Mouse (Mus musculus): Measurements from ENCODE around the gene Zfr. TPM values are rescaled to one million over a fixed set of nuclear protein-coding genes. Genes with fewer than 3 reads are reported as not detected.

Zfr gene
- polyA plus RNA-seq (2012; rRNA removed) (91.6 and 142 TPM in 2 replicates), polyA plus RNA-seq (2014; fragmentation: Nextera tagmentation; extraction: Ambion mirVana) (160 and 166 TPM in 2 replicates)

- H3K9me3 ChIP-seq (ENCODE audit: control insufficient read depth, low read length), result no peaks in the 10 kb centered on the region
- H3K4me2 ChIP-seq (replicated peaks; ENCODE audit: low read depth, low read length, severe bottlenecking), result peak within 1 kb of the TSS; percentile 64
- H3K27me3 ChIP-seq (ENCODE audit: control insufficient read depth, insufficient read depth, low read length), result no peaks in the 10 kb centered on the region
- peak within 1 kb of the TSS; percentile 92 for H3K27ac ChIP-seq (replicated peaks; ENCODE audit: low read depth, low read length)
- peaks cover 5% of the 10 kb centered on the region; the same call in 1 of the 2 replicates for H3K36me3 ChIP-seq (ENCODE audit: control insufficient read depth, insufficient read depth, low read length)
- H3K9ac ChIP-seq (ENCODE audit: low read depth, low read length, severe bottlenecking), result peak within 1 kb of the TSS; percentile 99
- peak; percentile 88 for DNase-seq (ENCODE audit: low spot score)
- peak within 1 kb of the TSS; percentile 99 for H3K4me3 ChIP-seq (replicated peaks; ENCODE audit: low read length)
- ATAC-seq (ENCODE audit: low FRiP score, low read depth), result peak; percentile 92
- WGBS, result under 1% methylated on average over 21 of the region's 59 CpGs
- peaks cover 9% of the 10 kb centered on the region; the same call in 1 of the 2 replicates for H3K4me1 ChIP-seq (ENCODE audit: control insufficient read depth, insufficient read depth, low read length)
- peak; percentile 67; the same call in 1 of the 2 replicates for TF ChIP-seq POLR2A (IDR thresholded peaks at IDR 0.05; ENCODE audit: borderline replicate concordance, extremely low read depth, insufficient read depth, insufficient read length)
Observed at GRCm38 (mm10) chr15:12117242-12118092, at the start of gene Zfr. Gene Zfr, plus strand, starts transcription at chr15:12117831.

- ATAC-seq (ENCODE audit: low FRiP score, low read depth), result peak; percentile 35; the same call in 1 of the 2 replicates
- no peak for TF ChIP-seq POLR2A (IDR thresholded peaks at IDR 0.05; ENCODE audit: borderline replicate concordance, extremely low read depth, insufficient read depth, insufficient read length)
- peak; percentile 75 for DNase-seq (ENCODE audit: low spot score)
Observed at GRCm38 (mm10) chr15:12067971-12068370, 49.7 kb upstream of the Zfr start.

GRCm38 (mm10) chr15:12068395-12069218 is 49.0 kb upstream of the Zfr start:
- Histone ChIP-seq H3K9ac (ENCODE audit: low read depth, low read length, severe bottlenecking) (no peak overlapping the region), H3K4me1 (ENCODE audit: control insufficient read depth, insufficient read depth, low read length) (peaks cover 35% of the 10 kb centered on the region), H3K9me3 (ENCODE audit: control insufficient read depth, low read length) (no peaks in the 10 kb centered on the region), H3K27ac (replicated peaks; ENCODE audit: low read depth, low read length) (peak overlapping the region; percentile 79), H3K27me3 (ENCODE audit: control insufficient read depth, insufficient read depth, low read length) (no peaks in the 10 kb centered on the region), H3K36me3 (ENCODE audit: control insufficient read depth, insufficient read depth, low read length) (no peaks in the 10 kb centered on the region), H3K4me3 (replicated peaks; ENCODE audit: low read length) (no peak overlapping the region), H3K4me2 (replicated peaks; ENCODE audit: low read depth, low read length, severe bottlenecking) (peak overlapping the region; percentile 5; the same call in 1 of the 2 replicates)
- WGBS, result 23% methylated on average over 9 of the region's 9 CpGs
- no peak for TF ChIP-seq POLR2A (IDR thresholded peaks at IDR 0.05; ENCODE audit: borderline replicate concordance, extremely low read depth, insufficient read depth, insufficient read length)
- DNase-seq (ENCODE audit: low spot score) (peak; percentile 78), ATAC-seq (ENCODE audit: low FRiP score, low read depth) (peak; percentile 85)

More at GRCm38 (mm10) chr15:12067971-12068370, 49.7 kb upstream of the Zfr start:
- Histone ChIP-seq H3K27me3 (ENCODE audit: control insufficient read depth, insufficient read depth, low read length) (no peaks in the 10 kb centered on the region), H3K9me3 (ENCODE audit: control insufficient read depth, low read length) (no peaks in the 10 kb centered on the region), H3K36me3 (ENCODE audit: control insufficient read depth, insufficient read depth, low read length) (no peaks in the 10 kb centered on the region), H3K4me3 (replicated peaks; ENCODE audit: low read length) (no peak overlapping the region), H3K4me2 (replicated peaks; ENCODE audit: low read depth, low read length, severe bottlenecking) (no peak overlapping the region), H3K27ac (replicated peaks; ENCODE audit: low read depth, low read length) (peak overlapping the region; percentile 79), H3K9ac (ENCODE audit: low read depth, low read length, severe bottlenecking) (no peak overlapping the region), H3K4me1 (ENCODE audit: control insufficient read depth, insufficient read depth, low read length) (peaks cover 35% of the 10 kb centered on the region)
- WGBS, result 36% methylated on average over 2 of the region's 2 CpGs

- ATAC-seq (ENCODE audit: low FRiP score, low read depth) (no peak), DNase-seq (ENCODE audit: low spot score) (no peak)
- no peaks in the 10 kb centered on the region for H3K9me3 ChIP-seq (ENCODE audit: control insufficient read depth, low read length)
- H3K36me3 ChIP-seq (ENCODE audit: control insufficient read depth, insufficient read depth, low read length), result no peaks in the 10 kb centered on the region
- H3K27ac ChIP-seq (replicated peaks; ENCODE audit: low read depth, low read length), result no peak overlapping the region
- TF ChIP-seq POLR2A (IDR thresholded peaks at IDR 0.05; ENCODE audit: borderline replicate concordance, extremely low read depth, insufficient read depth, insufficient read length), result no peak
- H3K4me2 ChIP-seq (replicated peaks; ENCODE audit: low read depth, low read length, severe bottlenecking), result no peak overlapping the region
- WGBS, result 81% methylated on average over 7 of the region's 7 CpGs
- H3K4me3 ChIP-seq (replicated peaks; ENCODE audit: low read length), result no peak overlapping the region
- H3K27me3 ChIP-seq (ENCODE audit: control insufficient read depth, insufficient read depth, low read length), result no peaks in the 10 kb centered on the region
- peaks cover 18% of the 10 kb centered on the region for H3K4me1 ChIP-seq (ENCODE audit: control insufficient read depth, insufficient read depth, low read length)
- no peak overlapping the region for H3K9ac ChIP-seq (ENCODE audit: low read depth, low read length, severe bottlenecking)
Observed at GRCm38 (mm10) chr15:12072709-12073336, 44.8 kb upstream of the Zfr start.
